Mouse (Mus musculus) ovary, postnatal 14 days (tissue): ENCODE measurements at regions not wholly inside any gene's neighbourhood (a gene's known extent, or its start where the extent isn't known, plus 50 kb on each side); places are given as distances from the start of the nearest gene placed in this dataset.

ENCODE experiments used
- DNase-seq: peaks from one replicate; pipeline ENCODE4 v3.0.0; 2022; ENCODE audit warnings: low spot score

- no peak for DNase-seq
These were observed 104.1 kb downstream of the Sox9 start for GRCm38 (mm10) chr11:112886139-112886538.

GRCm38 (mm10) chr11:112889760-112890159 is 107.7 kb downstream of the Sox9 start:
- DNase-seq = no peak

GRCm38 (mm10) chr11:112897597-112897996 is 115.6 kb downstream of the Sox9 start:
- DNase-seq = no peak

GRCm38 (mm10) chr11:112902618-112903017 is 120.6 kb downstream of the Sox9 start:
- DNase-seq = no peak

- DNase-seq = no peak
These were observed 128.3 kb downstream of the Sox9 start for GRCm38 (mm10) chr11:112910309-112910708.

- DNase-seq = no peak
These were observed 130.9 kb downstream of the Sox9 start for GRCm38 (mm10) chr11:112912875-112913274.

- DNase-seq = no peak
These were observed 134.9 kb downstream of the Sox9 start for GRCm38 (mm10) chr11:112916923-112917322.

GRCm38 (mm10) chr11:112920131-112920530 is 138.1 kb downstream of the Sox9 start:
- no peak for DNase-seq

GRCm38 (mm10) chr11:112924577-112924976 is 142.6 kb downstream of the Sox9 start:
- no peak for DNase-seq

- no peak for DNase-seq
These were observed 143.1 kb downstream of the Sox9 start for GRCm38 (mm10) chr11:112925140-112925539.

GRCm38 (mm10) chr11:112926330-112927025 is 144.5 kb downstream of the Sox9 start:
- DNase-seq = peak; percentile 1

- DNase-seq = no peak
These were observed 148.3 kb downstream of the Sox9 start for GRCm38 (mm10) chr11:112930186-112930808.

- no peak for DNase-seq
These were observed 156.0 kb downstream of the Sox9 start for GRCm38 (mm10) chr11:112938035-112938434.

- DNase-seq = no peak
These were observed 169.4 kb downstream of the Sox9 start for GRCm38 (mm10) chr11:112951421-112951820.

GRCm38 (mm10) chr11:112952356-112952755 is 170.3 kb downstream of the Sox9 start:
- no peak for DNase-seq

- DNase-seq = no peak
These were observed 171.5 kb downstream of the Sox9 start for GRCm38 (mm10) chr11:112953491-112953890.

GRCm38 (mm10) chr11:112956748-112957440 is 174.9 kb downstream of the Sox9 start:
- DNase-seq = no peak

GRCm38 (mm10) chr11:112959609-112960008 is 177.6 kb downstream of the Sox9 start:
- no peak for DNase-seq

GRCm38 (mm10) chr11:112973286-112973685 is 191.3 kb downstream of the Sox9 start:
- DNase-seq = no peak

- no peak for DNase-seq
These were observed 192.9 kb downstream of the Sox9 start for GRCm38 (mm10) chr11:112974893-112975292.

GRCm38 (mm10) chr11:112976914-112977785 is 195.1 kb downstream of the Sox9 start:
- DNase-seq = no peak

GRCm38 (mm10) chr11:112978884-112979283 is 196.9 kb downstream of the Sox9 start:
- no peak for DNase-seq
